Mouse (Mus musculus): ENCODE data around the gene Car5a. TPM values are rescaled to one million over a fixed set of nuclear protein-coding genes. Genes with fewer than 3 reads are reported as not detected.

Car5a gene
- total and polyA plus RNA-seq, 2 experiments = 92.0 to 203 TPM

DNA sequence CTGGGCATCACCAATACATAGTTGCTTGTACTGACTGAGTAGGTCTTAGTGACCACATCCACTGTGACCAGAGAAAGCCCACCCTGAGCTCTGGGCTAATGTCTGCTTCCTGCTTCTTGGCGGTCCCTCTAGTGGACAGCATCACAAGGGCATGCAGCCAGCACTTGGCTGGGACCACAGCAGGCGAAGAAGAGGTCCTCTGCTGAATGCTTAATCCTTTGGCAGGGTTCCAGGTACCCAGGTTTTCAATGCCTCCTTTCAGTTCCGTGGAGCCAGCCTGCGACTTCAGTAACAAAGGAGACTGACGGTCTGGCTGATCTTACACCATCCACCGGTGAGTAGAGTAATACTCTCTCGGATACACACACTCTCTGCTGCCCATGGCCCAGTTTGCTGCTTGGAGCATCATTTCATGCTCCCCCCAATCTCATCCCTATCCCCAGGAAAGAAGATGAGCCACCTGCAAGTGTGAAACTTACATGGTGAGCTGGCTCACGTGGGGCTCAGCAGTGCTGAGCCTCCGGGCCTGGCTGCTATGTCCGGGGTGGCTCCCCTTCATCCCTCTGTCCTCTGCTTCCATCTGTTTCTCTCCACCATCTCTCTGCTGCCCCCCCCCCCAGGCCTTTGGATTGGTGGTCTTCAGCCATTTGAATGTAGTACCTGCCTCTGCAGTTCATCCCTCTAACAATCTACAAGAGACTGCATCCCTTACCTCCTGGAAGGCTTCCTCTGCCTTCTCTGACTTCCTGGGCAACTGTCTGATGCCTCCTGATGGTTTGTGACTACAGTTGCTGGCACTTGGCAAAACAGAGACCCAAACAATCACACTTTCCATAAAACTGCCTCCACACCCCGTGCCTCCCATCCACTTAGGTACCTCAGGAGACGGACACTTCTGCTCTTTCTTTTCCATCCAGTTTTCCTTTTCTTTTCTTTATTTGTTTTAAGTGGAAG lies 9.1 kb downstream of the Car5a start:
- TF ChIP-seq CTCF (IDR thresholded peaks at IDR 0.05; ENCODE audit: low read depth, low read length) (peak; percentile 52), POLR2A (IDR thresholded peaks at IDR 0.05; ENCODE audit: extremely low read depth, insufficient read depth, low read length) (no peak)
- Histone ChIP-seq H3K27ac (replicated peaks; ENCODE audit: insufficient read depth, low read depth, low read length) (no peak overlapping the region), H3K36me3 (ENCODE audit: control insufficient read depth, insufficient read depth, low read length) (peaks cover 37% of the 10 kb centered on the region), H3K79me2 (ENCODE audit: control insufficient read depth, insufficient read depth, low read length) (no peaks in the 10 kb centered on the region), H3K4me3 (ENCODE audit: insufficient read depth, low read depth, low read length) (no peak overlapping the region), H3K4me1 (ENCODE audit: control insufficient read depth, insufficient read depth, low read length) (peaks cover 28% of the 10 kb centered on the region), H3K27me3 (ENCODE audit: control insufficient read depth, insufficient read depth, low read length) (no peaks in the 10 kb centered on the region), H3K9ac (ENCODE audit: low read depth, low read length) (no peak overlapping the region)
- 70% methylated on average over 12 of the region's 12 CpGs for WGBS
- no peak for DNase-seq (ENCODE audit: extremely low read depth, low read depth, low spot score)

GRCm38 (mm10) chr8:121934923-121935322 lies 9.8 kb downstream of the Car5a start:
- H3K4me1 ChIP-seq (ENCODE audit: control insufficient read depth, insufficient read depth, low read length) = peaks cover 32% of the 10 kb centered on the region
- no peak overlapping the region for H3K4me3 ChIP-seq (ENCODE audit: insufficient read depth, low read depth, low read length)
- H3K27me3 ChIP-seq (ENCODE audit: control insufficient read depth, insufficient read depth, low read length) = no peaks in the 10 kb centered on the region
- TF ChIP-seq POLR2A (IDR thresholded peaks at IDR 0.05; ENCODE audit: extremely low read depth, insufficient read depth, low read length) = no peak
- no peak for TF ChIP-seq CTCF (IDR thresholded peaks at IDR 0.05; ENCODE audit: low read depth, low read length)
- peaks cover 36% of the 10 kb centered on the region for H3K36me3 ChIP-seq (ENCODE audit: control insufficient read depth, insufficient read depth, low read length)
- H3K9ac ChIP-seq (ENCODE audit: low read depth, low read length) = no peak overlapping the region
- H3K27ac ChIP-seq (replicated peaks; ENCODE audit: insufficient read depth, low read depth, low read length) = no peak overlapping the region
- no peaks in the 10 kb centered on the region for H3K79me2 ChIP-seq (ENCODE audit: control insufficient read depth, insufficient read depth, low read length)
- DNase-seq (ENCODE audit: extremely low read depth, low read depth, low spot score) = no peak

GRCm38 (mm10) chr8:121934506-121934905 lies 10.2 kb downstream of the Car5a start:
- DNase-seq (ENCODE audit: extremely low read depth, low read depth, low spot score) = peak; percentile 59
- peaks cover 29% of the 10 kb centered on the region for H3K4me1 ChIP-seq (ENCODE audit: control insufficient read depth, insufficient read depth, low read length)
- no peak overlapping the region for H3K9ac ChIP-seq (ENCODE audit: low read depth, low read length)
- TF ChIP-seq CTCF (IDR thresholded peaks at IDR 0.05; ENCODE audit: low read depth, low read length) (peak; percentile 60), POLR2A (IDR thresholded peaks at IDR 0.05; ENCODE audit: extremely low read depth, insufficient read depth, low read length) (no peak)
- WGBS = 36% methylated on average over 4 of the region's 4 CpGs
- H3K36me3 ChIP-seq (ENCODE audit: control insufficient read depth, insufficient read depth, low read length) = peaks cover 33% of the 10 kb centered on the region
- no peaks in the 10 kb centered on the region for H3K27me3 ChIP-seq (ENCODE audit: control insufficient read depth, insufficient read depth, low read length)
- no peak overlapping the region for H3K4me3 ChIP-seq (ENCODE audit: insufficient read depth, low read depth, low read length)
- no peak overlapping the region for H3K27ac ChIP-seq (replicated peaks; ENCODE audit: insufficient read depth, low read depth, low read length)
- no peaks in the 10 kb centered on the region for H3K79me2 ChIP-seq (ENCODE audit: control insufficient read depth, insufficient read depth, low read length)

DNA sequence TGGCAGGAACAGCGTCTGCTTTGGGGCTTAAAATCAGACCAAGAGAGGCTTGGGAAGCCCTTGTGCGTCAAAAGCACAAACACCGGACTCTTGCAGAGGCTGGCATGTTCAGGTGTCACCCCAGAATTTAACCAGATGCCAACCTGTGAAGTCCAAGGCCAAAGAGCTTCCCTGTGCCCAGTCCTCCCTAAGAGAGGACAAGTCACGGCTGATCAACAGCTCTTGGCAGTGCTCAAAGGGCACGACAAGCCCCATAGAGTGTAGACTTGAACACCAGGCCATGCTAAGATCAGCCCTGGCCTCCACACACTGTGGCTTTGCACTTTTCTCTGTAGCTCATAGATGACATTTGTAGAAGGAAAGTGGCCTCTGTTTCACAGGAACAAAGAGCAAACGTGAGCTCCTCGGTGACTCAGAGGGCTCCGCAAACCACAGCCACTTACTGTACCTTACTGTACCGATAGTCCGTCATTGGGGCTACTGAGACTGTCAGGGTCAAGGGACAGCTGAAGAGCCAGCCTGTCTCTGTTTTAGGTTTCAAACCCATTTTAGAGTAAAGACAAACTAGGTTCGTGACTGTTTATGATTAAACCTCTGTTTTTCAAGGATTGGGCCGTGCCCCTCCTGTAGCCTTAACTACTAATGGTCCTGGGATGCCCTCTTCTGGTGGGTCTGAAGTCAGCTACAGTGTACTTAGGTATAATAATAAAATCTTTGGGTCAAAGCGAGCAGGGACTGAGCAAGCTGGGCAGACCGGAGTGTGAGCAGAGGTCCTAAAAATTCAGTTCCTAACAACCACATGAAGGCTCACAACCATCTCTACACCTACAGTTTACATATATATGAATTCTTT lies 11.8 kb downstream of the Car5a start:
- Histone ChIP-seq H3K79me2 (ENCODE audit: control insufficient read depth, insufficient read depth, low read length) (no peaks in the 10 kb centered on the region), H3K4me1 (ENCODE audit: control insufficient read depth, insufficient read depth, low read length) (peaks cover 28% of the 10 kb centered on the region), H3K4me3 (ENCODE audit: insufficient read depth, low read depth, low read length) (no peak overlapping the region), H3K27ac (replicated peaks; ENCODE audit: insufficient read depth, low read depth, low read length) (peak overlapping the region; percentile 28), H3K9ac (ENCODE audit: low read depth, low read length) (no peak overlapping the region), H3K36me3 (ENCODE audit: control insufficient read depth, insufficient read depth, low read length) (peaks cover 20% of the 10 kb centered on the region), H3K27me3 (ENCODE audit: control insufficient read depth, insufficient read depth, low read length) (no peaks in the 10 kb centered on the region)
- WGBS = 66% methylated on average over 14 of the region's 14 CpGs
- DNase-seq (ENCODE audit: extremely low read depth, low read depth, low spot score) = peak; percentile 92
- TF ChIP-seq POLR2A (IDR thresholded peaks at IDR 0.05; ENCODE audit: extremely low read depth, insufficient read depth, low read length) (no peak), CTCF (IDR thresholded peaks at IDR 0.05; ENCODE audit: low read depth, low read length) (no peak)

- H3K9ac ChIP-seq (ENCODE audit: low read depth, low read length) = no peak overlapping the region
- TF ChIP-seq CTCF (IDR thresholded peaks at IDR 0.05; ENCODE audit: low read depth, low read length) (no peak), POLR2A (IDR thresholded peaks at IDR 0.05; ENCODE audit: extremely low read depth, insufficient read depth, low read length) (no peak)
- peaks cover 14% of the 10 kb centered on the region; the same call in 1 of the 2 replicates for H3K36me3 ChIP-seq (ENCODE audit: control insufficient read depth, insufficient read depth, low read length)
- H3K4me3 ChIP-seq (ENCODE audit: insufficient read depth, low read depth, low read length) = no peak overlapping the region
- peak overlapping the region; percentile 28 for H3K27ac ChIP-seq (replicated peaks; ENCODE audit: insufficient read depth, low read depth, low read length)
- 36% methylated on average over 12 of the region's 12 CpGs for WGBS
- H3K4me1 ChIP-seq (ENCODE audit: control insufficient read depth, insufficient read depth, low read length) = peaks cover 28% of the 10 kb centered on the region
- peak; percentile 69 for DNase-seq (ENCODE audit: extremely low read depth, low read depth, low spot score)
- H3K79me2 ChIP-seq (ENCODE audit: control insufficient read depth, insufficient read depth, low read length) = no peaks in the 10 kb centered on the region
- H3K27me3 ChIP-seq (ENCODE audit: control insufficient read depth, insufficient read depth, low read length) = no peaks in the 10 kb centered on the region
Measured at GRCm38 (mm10) chr8:121932026-121932667, 12.6 kb downstream of the Car5a start.

All from liver, adult 2 months (tissue).